Mouse (Mus musculus): ENCODE measurements at regions not wholly inside any gene's neighbourhood (a gene's known extent, or its start where the extent isn't known, plus 50 kb on each side); places are given as distances from the start of the nearest gene placed in this dataset.

DNA sequence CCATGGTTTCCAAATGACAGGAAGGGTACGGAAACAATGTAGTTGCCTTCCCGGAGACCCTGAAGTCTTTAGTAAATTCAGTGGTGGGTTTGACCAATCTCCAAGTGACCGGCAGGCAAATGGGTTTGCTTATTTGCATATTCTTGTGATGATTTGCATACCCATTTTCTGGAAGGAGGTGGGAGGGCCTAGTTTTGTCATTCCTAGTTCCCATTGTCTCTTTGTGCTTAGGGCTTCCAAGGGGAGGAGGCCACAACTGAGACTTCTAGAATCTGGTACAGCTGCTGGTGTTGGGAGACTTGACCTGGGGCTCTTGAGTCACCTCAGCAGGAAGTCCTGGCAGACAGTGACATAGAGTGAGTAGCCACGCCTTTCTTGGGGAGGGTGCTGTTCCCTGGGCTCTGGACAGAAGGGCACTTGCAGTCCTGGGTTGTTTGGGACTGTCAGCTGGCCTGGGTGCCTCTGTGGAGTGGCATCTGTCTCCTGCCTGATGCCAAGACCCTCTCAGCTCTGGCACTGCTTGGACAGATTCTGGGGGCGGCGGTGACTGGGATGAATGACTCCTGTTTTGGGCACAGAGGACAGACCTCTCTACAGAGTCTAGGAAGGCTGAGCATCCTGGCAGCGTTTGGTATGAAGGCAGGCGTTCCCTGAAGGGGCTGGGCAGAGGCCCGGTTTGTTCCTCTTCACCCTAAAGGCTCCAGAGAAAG, 178.0 kb downstream of the Uaca start:
- ATAC-seq (replicated peaks): no peak
- no peaks in the 10 kb centered on the region for H3K36me3 ChIP-seq (replicated peaks)
- no peaks in the 10 kb centered on the region for H3K9me3 ChIP-seq
- no peaks in the 10 kb centered on the region; the same call in 1 of the 2 replicates for H3K27me3 ChIP-seq (replicated peaks)
- WGBS: 76% methylated on average over 9 of the region's 9 CpGs
- no peaks in the 10 kb centered on the region for H3K4me1 ChIP-seq
- H3K4me2 ChIP-seq: no peak overlapping the region
- no peak overlapping the region for H3K27ac ChIP-seq
- no peak overlapping the region for H3K4me3 ChIP-seq
- no peak overlapping the region for H3K9ac ChIP-seq

- Histone ChIP-seq H3K27me3 (replicated peaks) (no peaks in the 10 kb centered on the region), H3K27ac (no peak overlapping the region), H3K9ac (no peak overlapping the region), H3K9me3 (no peaks in the 10 kb centered on the region), H3K4me2 (no peak overlapping the region), H3K4me3 (no peak overlapping the region), H3K36me3 (replicated peaks) (no peaks in the 10 kb centered on the region), H3K4me1 (no peaks in the 10 kb centered on the region)
- ATAC-seq (replicated peaks): no peak
- WGBS: 93% methylated on average over 1 of the region's 1 CpGs
Observed at GRCm38 (mm10) chr9:60974546-60974945, 180.2 kb downstream of the Uaca start.

DNA sequence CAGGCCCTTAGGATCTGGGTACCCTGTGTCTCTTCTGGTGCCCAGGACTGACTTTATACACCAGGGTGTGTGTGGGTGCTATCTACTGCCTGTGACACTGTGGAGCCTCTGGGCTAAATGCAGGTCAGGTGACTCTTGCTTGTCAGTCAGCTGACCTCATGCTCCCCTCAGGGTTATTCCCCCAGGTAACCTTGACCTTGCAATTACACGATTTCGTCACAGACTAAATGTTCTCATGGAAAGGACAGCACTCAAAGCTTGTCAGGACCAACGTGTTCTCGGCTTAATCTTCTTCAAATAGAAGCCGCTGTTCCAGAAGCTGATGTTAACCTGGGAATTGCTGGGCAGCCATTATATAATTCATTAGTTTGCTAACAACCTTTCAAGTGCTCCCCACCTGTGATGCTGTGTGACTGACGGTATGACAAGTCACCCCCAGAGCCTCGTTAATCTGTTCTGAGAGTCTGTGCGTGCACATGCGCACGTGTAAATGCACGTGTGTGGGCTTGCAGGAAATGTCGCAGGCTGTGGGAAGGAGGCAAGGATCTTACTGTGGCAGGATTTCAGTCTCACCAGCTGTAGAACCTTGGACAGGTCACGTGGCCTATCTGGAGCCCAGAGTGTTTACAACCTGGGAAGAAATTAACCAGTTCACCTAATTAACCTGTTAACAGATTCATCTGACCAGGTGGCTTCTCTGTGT, 188.2 kb downstream of the Uaca start:
- H3K36me3 ChIP-seq (replicated peaks): no peaks in the 10 kb centered on the region
- no peaks in the 10 kb centered on the region for H3K27me3 ChIP-seq (replicated peaks)
- H3K9me3 ChIP-seq: no peaks in the 10 kb centered on the region
- no peak overlapping the region for H3K4me2 ChIP-seq
- ATAC-seq (replicated peaks): 0 out of 2 replicates have a peak, but pooled peaks have one; percentile 30
- 48% methylated on average over 13 of the region's 13 CpGs for WGBS
- no peaks in the 10 kb centered on the region for H3K4me1 ChIP-seq
- no peak overlapping the region for H3K4me3 ChIP-seq
- no peak overlapping the region for H3K27ac ChIP-seq
- no peak overlapping the region for H3K9ac ChIP-seq

GRCm38 (mm10) chr9:60983246-60983645, 188.9 kb downstream of the Uaca start:
- no peak overlapping the region for H3K27ac ChIP-seq

GRCm38 (mm10) chr9:60988113-60988512, 193.8 kb downstream of the Uaca start:
- Histone ChIP-seq H3K4me2 (no peak overlapping the region), H3K36me3 (replicated peaks) (no peaks in the 10 kb centered on the region), H3K27ac (no peak overlapping the region), H3K9ac (no peak overlapping the region), H3K4me3 (no peak overlapping the region), H3K9me3 (no peaks in the 10 kb centered on the region), H3K4me1 (no peaks in the 10 kb centered on the region), H3K27me3 (replicated peaks) (no peaks in the 10 kb centered on the region)
- no peak for ATAC-seq (replicated peaks)
- WGBS: 51% methylated on average over 4 of the region's 4 CpGs

More at GRCm38 (mm10) chr9:60983246-60983645, 188.9 kb downstream of the Uaca start:
- no peak overlapping the region for H3K9ac ChIP-seq
- ATAC-seq (replicated peaks): no peak
- no peaks in the 10 kb centered on the region for H3K27me3 ChIP-seq (replicated peaks)
- no peak overlapping the region for H3K4me2 ChIP-seq
- H3K9me3 ChIP-seq: no peaks in the 10 kb centered on the region
- H3K4me3 ChIP-seq: no peak overlapping the region
- no peaks in the 10 kb centered on the region for H3K4me1 ChIP-seq
- no peaks in the 10 kb centered on the region for H3K36me3 ChIP-seq (replicated peaks)
- WGBS: 69% methylated on average over 5 of the region's 5 CpGs

DNA sequence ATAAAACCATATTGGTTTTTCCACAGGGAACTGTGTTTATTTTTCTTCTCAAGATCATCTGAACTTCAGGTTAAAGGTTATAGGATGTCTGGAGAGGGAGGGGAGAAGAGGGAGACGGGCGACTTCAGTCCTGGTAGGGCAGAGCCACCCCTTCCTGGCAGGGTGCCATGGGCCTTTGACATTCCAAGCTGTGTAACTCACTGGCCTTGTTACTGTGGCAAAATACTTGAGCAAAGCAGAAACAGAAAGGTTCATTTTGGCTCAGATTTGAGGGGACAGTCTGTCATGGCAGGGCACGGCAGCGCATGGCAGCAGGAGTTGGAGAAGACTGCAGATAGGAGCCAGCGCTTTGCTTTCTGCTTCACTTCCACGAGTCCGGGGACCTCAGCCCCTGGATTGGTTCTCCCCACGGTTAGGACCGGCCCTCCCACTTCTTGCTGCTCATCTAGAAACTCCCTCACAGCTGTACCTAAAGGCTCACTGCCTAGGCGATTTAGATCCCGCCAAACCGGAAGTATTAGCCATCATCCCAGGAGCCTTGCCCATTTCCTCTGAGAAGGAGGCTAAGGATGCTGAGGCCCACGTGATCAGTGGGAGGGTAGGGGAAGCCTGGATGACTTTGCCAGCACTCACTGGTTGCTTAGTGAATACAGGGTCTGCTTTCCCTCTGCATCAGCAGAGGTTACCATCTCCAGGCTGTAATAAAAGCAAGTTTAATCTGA, 195.5 kb downstream of the Uaca start:
- Histone ChIP-seq H3K36me3 (replicated peaks) (no peaks in the 10 kb centered on the region), H3K4me3 (no peak overlapping the region), H3K27me3 (replicated peaks) (no peaks in the 10 kb centered on the region), H3K9me3 (no peaks in the 10 kb centered on the region), H3K9ac (no peak overlapping the region), H3K4me2 (no peak overlapping the region), H3K27ac (no peak overlapping the region), H3K4me1 (no peaks in the 10 kb centered on the region)
- ATAC-seq (replicated peaks): no peak
- 43% methylated on average over 13 of the region's 13 CpGs for WGBS

- Histone ChIP-seq H3K4me2 (no peak overlapping the region), H3K4me3 (no peak overlapping the region), H3K9me3 (no peaks in the 10 kb centered on the region), H3K4me1 (no peaks in the 10 kb centered on the region), H3K9ac (no peak overlapping the region), H3K36me3 (replicated peaks) (no peaks in the 10 kb centered on the region), H3K27ac (no peak overlapping the region), H3K27me3 (replicated peaks) (0 out of 2 replicates have a peak, but pooled peaks cover 3% of the 10 kb centered on the region)
- 85% methylated on average over 5 of the region's 5 CpGs for WGBS
- ATAC-seq (replicated peaks): no peak
Observed at GRCm38 (mm10) chr9:60991509-60991908, 197.2 kb downstream of the Uaca start.

GRCm38 (mm10) chr9:60993661-60994060, 199.3 kb downstream of the Uaca start:
- 77% methylated on average over 8 of the region's 8 CpGs for WGBS
- Histone ChIP-seq H3K9me3 (no peaks in the 10 kb centered on the region), H3K4me1 (no peaks in the 10 kb centered on the region), H3K36me3 (replicated peaks) (no peaks in the 10 kb centered on the region), H3K4me3 (no peak overlapping the region), H3K27ac (no peak overlapping the region), H3K4me2 (no peak overlapping the region), H3K27me3 (replicated peaks) (0 out of 2 replicates have a peak, but pooled peaks cover 3% of the 10 kb centered on the region), H3K9ac (no peak overlapping the region)
- no peak for ATAC-seq (replicated peaks)

DNA sequence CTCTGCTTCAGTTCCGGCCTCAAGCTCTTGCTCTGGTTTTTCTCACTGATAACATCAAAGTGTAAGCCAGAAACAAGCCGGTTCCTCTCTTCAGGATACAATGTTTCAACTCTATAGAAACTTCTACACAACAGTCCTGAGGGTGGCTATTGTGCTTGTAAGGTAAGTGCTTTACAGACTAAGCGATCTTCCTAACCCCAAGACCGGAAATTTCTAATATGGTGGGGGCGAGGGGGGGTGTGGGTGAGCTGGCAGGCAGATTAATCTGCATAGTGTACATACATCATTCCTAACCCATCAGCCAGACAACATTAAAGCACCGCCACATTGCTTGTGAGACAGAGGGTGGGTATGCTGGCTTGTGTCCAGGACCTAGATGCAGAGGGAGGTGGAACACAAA, 200.8 kb downstream of the Uaca start:
- H3K27ac ChIP-seq: no peak overlapping the region
- no peaks in the 10 kb centered on the region for H3K36me3 ChIP-seq (replicated peaks)
- 78% methylated on average over 6 of the region's 6 CpGs for WGBS
- 0 out of 2 replicates have a peak, but pooled peaks cover 3% of the 10 kb centered on the region for H3K27me3 ChIP-seq (replicated peaks)
- ATAC-seq (replicated peaks): no peak
- no peak overlapping the region for H3K4me3 ChIP-seq
- no peak overlapping the region for H3K9ac ChIP-seq
- 0 out of 2 replicates have a peak, but pooled peaks cover 4% of the 10 kb centered on the region for H3K4me1 ChIP-seq
- no peak overlapping the region for H3K4me2 ChIP-seq
- no peaks in the 10 kb centered on the region for H3K9me3 ChIP-seq

DNA sequence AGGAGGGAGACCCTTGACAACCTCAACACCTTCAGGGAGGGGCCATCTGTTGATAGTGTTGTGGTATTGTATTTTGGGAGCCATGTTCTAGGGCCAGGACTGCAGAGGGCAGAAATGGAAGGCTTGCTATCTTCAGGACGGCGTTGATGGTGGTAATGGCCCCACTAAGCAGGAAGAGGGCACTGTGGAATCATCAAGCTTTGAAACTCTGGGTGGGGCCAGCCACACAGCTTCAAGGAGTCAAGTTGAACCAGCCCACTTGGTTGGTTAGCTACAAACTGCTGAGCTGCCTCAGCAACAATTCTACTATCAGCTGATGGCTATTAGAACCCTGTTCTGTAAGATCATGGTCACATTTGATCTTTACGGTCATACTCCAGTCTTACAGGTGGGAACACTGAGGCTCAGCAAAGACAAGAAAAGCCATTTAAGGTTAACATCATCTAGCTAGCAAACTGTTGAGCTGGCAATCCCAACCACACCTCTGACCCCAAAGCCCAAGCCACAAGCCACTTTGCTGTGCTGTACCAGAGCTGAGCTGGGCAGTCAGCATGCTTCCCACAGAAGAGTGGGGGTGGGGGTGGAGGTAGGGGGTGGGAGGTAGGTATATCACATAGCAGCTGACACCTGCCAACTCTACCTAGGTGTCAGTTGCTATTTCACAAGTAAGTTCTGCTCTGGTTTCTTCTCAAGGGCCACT, 203.9 kb downstream of the Uaca start:
- no peak for ATAC-seq (replicated peaks)
- Histone ChIP-seq H3K36me3 (replicated peaks) (no peaks in the 10 kb centered on the region), H3K4me1 (peaks cover 11% of the 10 kb centered on the region), H3K27me3 (replicated peaks) (0 out of 2 replicates have a peak, but pooled peaks cover 3% of the 10 kb centered on the region), H3K4me2 (no peak overlapping the region), H3K4me3 (no peak overlapping the region), H3K27ac (no peak overlapping the region), H3K9ac (no peak overlapping the region), H3K9me3 (no peaks in the 10 kb centered on the region)
- WGBS: 88% methylated on average over 3 of the region's 3 CpGs

DNA sequence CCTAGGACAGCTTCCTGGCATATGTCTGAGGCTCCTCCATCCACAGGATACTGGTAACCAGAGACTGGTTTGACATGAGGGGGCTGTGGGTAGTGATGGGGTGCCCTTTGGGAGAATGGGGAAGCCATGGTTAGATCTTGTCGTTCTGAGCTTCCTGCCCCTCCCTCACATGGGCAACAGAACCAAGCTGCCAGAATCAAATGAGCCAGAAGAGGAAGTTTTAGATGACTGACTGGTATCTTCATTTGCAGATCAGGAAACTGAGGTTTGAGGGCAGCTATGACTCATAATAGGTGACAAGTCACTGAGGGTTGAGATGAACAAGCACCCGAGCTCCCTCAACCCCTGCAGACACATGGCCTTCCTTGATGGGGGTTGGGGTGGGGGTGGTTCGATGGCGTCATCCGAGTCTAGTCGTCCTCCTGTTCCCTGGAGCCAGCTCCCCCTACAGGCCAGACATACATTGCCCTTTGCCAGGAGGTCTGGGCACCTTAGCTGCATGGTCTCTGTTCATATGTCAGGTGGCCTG, 204.7 kb downstream of the Uaca start:
- no peak overlapping the region for H3K4me3 ChIP-seq
- H3K27ac ChIP-seq: peak overlapping the region; percentile 21; the same call in 1 of the 2 replicates
- no peak for ATAC-seq (replicated peaks)
- H3K9ac ChIP-seq: no peak overlapping the region
- 49% methylated on average over 6 of the region's 6 CpGs for WGBS
- peaks cover 11% of the 10 kb centered on the region for H3K4me1 ChIP-seq
- no peaks in the 10 kb centered on the region for H3K9me3 ChIP-seq
- 0 out of 2 replicates have a peak, but pooled peaks cover 3% of the 10 kb centered on the region for H3K27me3 ChIP-seq (replicated peaks)
- H3K36me3 ChIP-seq (replicated peaks): no peaks in the 10 kb centered on the region
- no peak overlapping the region for H3K4me2 ChIP-seq
